Mouse (Mus musculus) layer of hippocampus, postnatal 14 days (tissue): Measurements from ENCODE around the gene Cenps. TPM values are rescaled to one million over a fixed set of nuclear protein-coding genes. Genes with fewer than 3 reads are reported as not detected.
"Not testable (repeated sequence)": the region's sequence is repeated elsewhere in the genome, so short reads cannot be mapped to it uniquely, and the experiment has no call there.

ENCODE experiments used
- DNase-seq, 2 experiments: peaks; one replicate each; pipeline ENCODE4 v3.0.0; 2021 to 2022; ENCODE audit warnings: low spot score in 2 of 2, mixed read lengths in 1 of 2
- long read RNA-seq, 2 experiments: library from polyadenylated mRNA; stranded (forward); transcript quantifications; one replicate each; pipeline ENCODE4 v2.0.0; 2021
- total RNA-seq, 2 experiments: library from RNA; stranded (reverse); gene quantifications; 2 replicates each; pipeline ENCODE4 v1.2.3; 2021

Cenps gene
- total RNA-seq: 10 to 100 TPM; 18.4 to 20.3 TPM
- long read RNA-seq, experiment 1, transcript Cenps-201 (5 exons, 1,110 nt): major isoform, 5 of 12 reads
- long read RNA-seq, experiment 1, partial matches to known transcripts: 0 of 12 reads
- long read RNA-seq, experiment 1, other reads (novel, unspliced or antisense): 6 of 12 reads
- long read RNA-seq, experiment 2, transcript Cenps-201 (5 exons, 1,110 nt): major isoform, 12 of 18 reads
- long read RNA-seq, experiment 2, partial matches to known transcripts: 0 of 18 reads
- long read RNA-seq, experiment 2, other reads (novel, unspliced or antisense): 5 of 18 reads

- peak; percentile 88 to 90 for DNase-seq
These were observed at the start of gene Cenps for GRCm38 (mm10) chr4:149136982-149137770. Cenps (minus strand) TSS chr4:149137629.

GRCm38 (mm10) chr4:149182755-149183154 lies 45.3 kb upstream of the Cenps start:
- no peak for DNase-seq

- DNase-seq: no peak
These were observed 44.8 kb upstream of the Cenps start for GRCm38 (mm10) chr4:149182192-149182591.

- no peak for DNase-seq
These were observed 42.1 kb upstream of the Cenps start for GRCm38 (mm10) chr4:149179573-149179972.

GRCm38 (mm10) chr4:149179160-149179559 lies 41.7 kb upstream of the Cenps start:
- no peak for DNase-seq

GRCm38 (mm10) chr4:149178328-149178727 lies 40.9 kb upstream of the Cenps start:
- no peak for DNase-seq

- DNase-seq: no peak
These were observed 39.6 kb upstream of the Cenps start for GRCm38 (mm10) chr4:149177046-149177445.

GRCm38 (mm10) chr4:149176645-149177044 lies 39.2 kb upstream of the Cenps start:
- DNase-seq: no peak

- no peak for DNase-seq
These were observed 36.2 kb upstream of the Cenps start for GRCm38 (mm10) chr4:149173661-149174060.

- DNase-seq: no peak
These were observed 35.2 kb upstream of the Cenps start for GRCm38 (mm10) chr4:149172666-149173065.

GRCm38 (mm10) chr4:149172083-149172482 lies 34.7 kb upstream of the Cenps start:
- DNase-seq: no peak

- DNase-seq: no peak
These were observed 34.2 kb upstream of the Cenps start for GRCm38 (mm10) chr4:149171581-149171981.

- DNase-seq: no peak
These were observed 33.0 kb upstream of the Cenps start for GRCm38 (mm10) chr4:149170394-149170931.

GRCm38 (mm10) chr4:149169926-149170325 lies 32.5 kb upstream of the Cenps start:
- not testable (repeated sequence) for DNase-seq

GRCm38 (mm10) chr4:149168016-149168415 lies 30.6 kb upstream of the Cenps start:
- no peak for DNase-seq

GRCm38 (mm10) chr4:149166957-149167611 lies 29.7 kb upstream of the Cenps start:
- DNase-seq: peak in 1 of 2 experiments; percentile 19

- DNase-seq: peak; percentile 93 to 98
These were observed 29.0 kb upstream of the Cenps start, which contains the start of gene Pgd for GRCm38 (mm10) chr4:149166215-149166946. Pgd (minus strand) TSS chr4:149166771.

- no peak for DNase-seq
These were observed 26.7 kb upstream of the Cenps start for GRCm38 (mm10) chr4:149164150-149164549.

- DNase-seq: no peak
These were observed 25.8 kb upstream of the Cenps start for GRCm38 (mm10) chr4:149163196-149163595.

GRCm38 (mm10) chr4:149161166-149161565 lies 23.7 kb upstream of the Cenps start:
- DNase-seq: no peak

GRCm38 (mm10) chr4:149159891-149160290 lies 22.5 kb upstream of the Cenps start:
- DNase-seq: no peak
